Mouse (Mus musculus) embryonic fibroblast, embryonic 13.5 days (primary cell): Measurements from ENCODE around the gene Glrx3. TPM values are rescaled to one million over a fixed set of nuclear protein-coding genes. Genes with fewer than 3 reads are reported as not detected.
"Not testable (repeated sequence)": the region's sequence is repeated elsewhere in the genome, so short reads cannot be mapped to it uniquely, and the experiment has no call there.

Source experiments
- H3K27ac ChIP-seq: 2 replicates; pipeline ENCODE4 v1.5.1; 2012; ENCODE audit warnings: low read length, control low read depth, inconsistent platforms; ENCODE audit not compliant: insufficient read depth
- H3K4me1 ChIP-seq: 2 replicates; pipeline ENCODE4 v1.6.1; 2011; ENCODE audit warnings: low read length; ENCODE audit not compliant: control insufficient read depth, insufficient read depth
- H3K4me3 ChIP-seq: 2 replicates; pipeline ENCODE4 v1.5.1; 2011; ENCODE audit warnings: mild to moderate bottlenecking, control low read depth, low read length; ENCODE audit not compliant: insufficient read depth
- CTCF ChIP-seq: IDR thresholded peaks from 2 replicates; pipeline ENCODE4 v1.5.1; 2011; ENCODE audit warnings: mild to moderate bottlenecking, control low read depth, low read length, moderate library complexity, borderline replicate concordance; ENCODE audit not compliant: insufficient read depth
- POLR2A ChIP-seq: IDR thresholded peaks from 2 replicates; pipeline ENCODE4 v1.6.1; 2011; ENCODE audit warnings: low read depth, mild to moderate bottlenecking, control low read depth, low read length, moderate library complexity
- polyA plus RNA-seq: library from polyadenylated mRNA; stranded (reverse); fragments of >200 nt; gene quantifications from 2 replicates; pipeline ENCODE4 v1.2.4, GENCODE M21; 2011; ENCODE audit warnings: low read depth; ENCODE audit not compliant: missing spikeins, insufficient read length

The Glrx3 gene
- polyA plus RNA-seq, 1 experiment: 300 TPM

DNA sequence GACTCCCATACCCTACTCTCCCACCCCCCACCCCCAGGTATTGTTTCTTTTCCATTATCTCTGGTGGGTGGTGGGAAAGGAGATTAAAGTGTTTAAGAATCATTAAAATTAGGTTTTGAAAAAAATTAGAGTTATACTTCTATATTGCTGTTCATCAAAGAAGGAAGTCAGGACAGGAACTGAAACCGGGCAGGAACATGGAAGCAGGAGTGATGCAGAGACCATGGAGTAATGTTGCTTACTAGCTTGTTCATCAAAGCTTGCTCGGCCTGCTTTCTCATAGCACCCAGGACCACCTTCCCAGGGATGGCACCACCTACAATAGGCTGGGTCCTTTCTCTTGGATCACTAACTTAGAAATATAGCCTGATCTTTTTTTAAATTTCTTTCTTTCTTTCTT lies 16.9 kb upstream of the Glrx3 start:
- Histone ChIP-seq H3K4me3 (no peak overlapping the region), H3K4me1 (no peaks in the 10 kb centered on the region), H3K27ac (no peak overlapping the region)
- no peak for TF ChIP-seq POLR2A
- no peak for TF ChIP-seq CTCF

DNA sequence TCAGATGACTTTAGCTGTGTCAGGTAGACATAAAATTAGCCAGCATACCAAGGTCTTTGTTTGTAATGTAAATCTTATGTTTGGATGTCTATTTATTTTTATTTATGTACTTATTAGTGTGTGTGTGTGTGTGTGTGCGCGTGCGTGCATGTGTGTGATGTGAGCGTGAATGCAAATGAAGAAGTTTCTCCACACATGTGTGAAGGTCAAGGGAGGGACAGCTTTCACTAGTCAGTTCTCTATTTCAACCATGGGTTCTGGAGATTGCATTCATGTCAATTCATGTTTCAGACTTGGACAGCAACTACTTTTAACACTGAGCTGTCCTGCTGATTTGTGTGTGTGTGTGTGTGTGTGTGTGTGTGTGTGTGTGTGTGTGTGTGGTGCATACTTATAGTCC lies 16.2 kb upstream of the Glrx3 start:
- TF ChIP-seq CTCF (no peak), POLR2A (no peak)
- H3K4me1 ChIP-seq: no peaks in the 10 kb centered on the region
- no peak overlapping the region for H3K27ac ChIP-seq
- no peak overlapping the region for H3K4me3 ChIP-seq

DNA sequence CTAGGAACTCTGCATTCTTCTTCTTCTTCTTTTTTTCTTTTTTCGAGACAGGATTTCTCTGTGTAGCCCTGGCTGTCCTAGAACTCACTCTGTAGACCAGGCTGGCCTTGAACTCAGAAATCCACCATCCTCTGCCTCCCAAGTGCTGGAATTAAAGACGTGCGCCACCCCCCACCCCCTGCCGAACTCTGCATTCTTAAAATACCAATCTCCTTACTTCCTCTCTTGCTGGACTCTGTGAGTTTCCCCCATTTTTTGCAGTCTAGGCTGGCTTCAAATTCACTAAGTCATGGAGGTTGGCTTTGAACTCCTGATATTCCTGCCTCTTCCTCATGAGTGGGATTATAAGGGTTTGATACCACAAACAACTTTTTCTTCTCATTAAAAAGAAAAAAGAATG lies 10.7 kb upstream of the Glrx3 start:
- no peaks in the 10 kb centered on the region for H3K4me1 ChIP-seq
- TF ChIP-seq CTCF: no peak
- TF ChIP-seq POLR2A: no peak
- H3K27ac ChIP-seq: no peak overlapping the region
- no peak overlapping the region for H3K4me3 ChIP-seq

DNA sequence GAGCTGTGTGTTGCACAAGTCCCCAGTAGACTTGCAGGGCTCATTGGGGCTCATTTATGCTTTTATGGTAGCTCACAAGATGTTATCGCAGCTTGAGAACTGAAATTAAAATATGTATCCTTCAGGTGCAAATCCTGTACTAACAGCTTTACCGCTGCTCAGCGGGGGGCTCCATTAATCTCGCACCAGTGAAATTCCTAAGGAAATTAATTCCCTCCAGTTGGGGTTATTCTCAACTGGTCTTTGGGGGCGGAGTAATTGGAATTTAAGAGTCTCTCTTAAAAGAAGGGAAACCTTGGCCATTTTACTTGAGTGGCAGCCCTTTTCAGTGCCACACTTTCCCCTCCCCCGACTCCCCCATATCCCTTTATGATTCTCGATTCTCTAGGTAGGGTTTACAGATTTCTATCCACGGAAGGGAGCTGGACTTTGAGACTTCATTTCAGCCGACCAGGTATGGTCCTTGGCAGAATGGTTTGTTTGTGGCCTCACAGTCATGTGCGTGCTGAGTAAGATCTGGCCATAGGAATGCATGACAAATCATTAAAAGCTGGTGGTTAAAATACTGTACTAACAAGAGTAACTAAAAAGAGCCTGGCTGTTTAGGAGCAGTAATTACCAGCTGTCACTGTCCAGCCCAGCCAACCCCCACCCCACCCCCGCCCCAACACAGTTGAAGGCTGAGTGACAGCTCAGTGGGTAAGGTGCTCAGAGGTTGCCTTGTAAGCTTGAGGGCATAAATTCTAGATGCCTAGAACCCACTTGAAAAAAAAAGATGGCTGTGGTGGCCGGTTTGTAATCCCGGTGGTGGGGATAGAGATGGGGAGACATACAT lies 5.4 kb upstream of the Glrx3 start:
- H3K27ac ChIP-seq: no peak overlapping the region
- no peak overlapping the region for H3K4me3 ChIP-seq
- H3K4me1 ChIP-seq: no peaks in the 10 kb centered on the region
- TF ChIP-seq CTCF (no peak), POLR2A (no peak)

DNA sequence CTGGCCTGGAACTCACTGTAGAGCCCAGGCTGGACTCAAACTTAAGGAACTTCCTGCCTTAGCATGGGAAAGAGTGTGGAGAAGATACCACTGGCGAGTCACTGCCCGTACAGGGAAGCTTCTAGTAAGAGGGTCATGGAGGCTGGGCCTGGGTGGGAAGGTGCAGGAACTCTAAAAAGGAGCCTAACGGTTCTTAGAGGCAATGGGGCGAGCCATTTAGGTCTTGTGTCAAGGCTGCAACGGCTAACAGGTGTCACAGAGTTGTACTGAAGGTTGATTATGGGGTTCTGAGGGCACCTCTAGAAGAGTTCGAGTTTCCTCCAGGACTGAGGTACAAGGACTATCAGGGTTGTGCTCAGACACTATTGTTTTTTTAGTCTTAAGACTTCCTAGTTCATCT lies 513 bp upstream of the Glrx3 start:
- no peak for TF ChIP-seq POLR2A
- Histone ChIP-seq H3K27ac (no peak overlapping the region), H3K4me3 (no peak overlapping the region), H3K4me1 (no peaks in the 10 kb centered on the region)

DNA sequence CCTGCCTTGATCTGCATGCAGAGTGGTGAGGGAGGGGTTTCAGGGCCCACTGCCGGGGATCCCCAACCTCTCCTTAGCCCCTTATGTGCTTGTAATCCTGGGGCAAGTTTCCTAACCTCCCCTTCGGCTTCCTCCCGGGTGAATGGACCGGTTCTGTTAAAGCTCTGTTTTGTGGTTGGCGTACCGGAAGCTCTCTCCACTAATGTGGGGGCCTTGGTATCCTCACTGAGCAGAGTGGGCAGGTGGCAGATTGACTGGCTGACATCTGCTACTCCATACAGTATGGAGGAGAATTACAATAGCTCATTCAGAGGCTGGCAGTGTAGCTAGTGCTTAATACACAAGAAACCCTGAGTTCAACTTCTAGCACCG lies 751 bp downstream of the Glrx3 start:
- Histone ChIP-seq H3K4me1 (no peaks in the 10 kb centered on the region), H3K27ac (peak overlapping the region; percentile 74), H3K4me3 (peak overlapping the region; percentile 78)
- no peak for TF ChIP-seq CTCF
- no peak for TF ChIP-seq POLR2A

DNA sequence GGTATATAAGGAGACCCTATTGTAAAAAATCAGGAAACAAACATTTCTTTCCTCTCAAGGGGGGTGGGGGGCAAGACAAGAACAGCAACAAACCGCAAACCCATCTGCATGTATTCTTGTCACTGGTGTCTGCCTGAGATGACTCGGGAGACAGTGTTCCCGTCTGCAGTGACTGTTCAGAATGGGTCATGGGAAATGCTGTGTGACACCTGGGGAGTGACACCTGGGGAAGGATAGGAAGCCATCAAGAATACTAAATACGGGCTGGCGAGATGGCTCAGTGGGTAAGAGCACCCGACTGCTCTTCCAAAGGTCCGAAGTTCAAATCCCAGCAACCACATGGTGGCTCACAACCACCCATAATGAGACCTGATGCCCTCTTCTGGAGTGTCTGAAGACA lies 1.5 kb downstream of the Glrx3 start:
- Histone ChIP-seq H3K27ac (peak overlapping the region; percentile 74), H3K4me3 (peak overlapping the region; percentile 78)
- not testable (repeated sequence) for H3K4me1 ChIP-seq

DNA sequence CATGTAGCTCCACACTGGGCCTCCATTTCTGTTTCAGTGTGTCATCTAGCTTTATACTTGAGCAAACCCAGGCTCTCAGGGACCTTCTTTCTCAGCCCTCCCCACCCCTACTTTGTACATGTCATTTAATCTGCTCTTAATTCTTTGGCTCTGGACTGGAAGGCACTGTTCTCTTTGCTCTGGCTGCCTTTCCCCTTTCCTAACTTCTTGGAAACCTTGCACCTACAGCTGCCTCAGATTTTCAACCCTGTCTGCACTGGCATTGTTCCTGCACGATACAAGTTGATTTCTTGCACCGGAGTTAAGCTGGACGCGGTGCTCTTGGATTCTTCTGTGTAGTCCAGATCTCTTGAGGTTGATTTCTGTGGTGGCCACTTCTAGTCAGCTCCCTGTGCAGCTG lies 5.5 kb downstream of the Glrx3 start:
- Histone ChIP-seq H3K4me1 (no peaks in the 10 kb centered on the region), H3K27ac (no peak overlapping the region), H3K4me3 (no peak overlapping the region)
- TF ChIP-seq CTCF: no peak
- TF ChIP-seq POLR2A: no peak

DNA sequence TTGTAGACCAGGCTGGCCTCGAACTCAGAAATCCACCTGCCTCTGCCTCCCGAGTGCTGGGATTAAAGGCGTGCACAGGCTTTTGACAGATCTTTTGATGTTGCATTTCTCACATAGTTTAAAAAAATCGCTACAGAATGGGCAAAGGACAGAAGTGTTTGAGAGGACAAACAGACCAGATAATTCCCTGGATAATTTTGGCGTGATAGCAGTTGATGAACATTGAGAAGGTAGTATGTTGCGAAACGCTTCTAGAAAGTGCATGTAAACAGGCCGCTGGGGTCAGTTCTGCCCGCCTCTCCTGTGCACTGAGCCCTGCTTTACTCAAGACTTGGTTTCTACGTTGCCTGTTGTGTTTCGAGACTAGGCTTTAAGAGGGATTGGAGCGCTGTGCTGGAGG lies 7.9 kb downstream of the Glrx3 start:
- TF ChIP-seq POLR2A (no peak), CTCF (no peak)
- H3K4me1 ChIP-seq: no peaks in the 10 kb centered on the region
- H3K27ac ChIP-seq: no peak overlapping the region
- H3K4me3 ChIP-seq: no peak overlapping the region

DNA sequence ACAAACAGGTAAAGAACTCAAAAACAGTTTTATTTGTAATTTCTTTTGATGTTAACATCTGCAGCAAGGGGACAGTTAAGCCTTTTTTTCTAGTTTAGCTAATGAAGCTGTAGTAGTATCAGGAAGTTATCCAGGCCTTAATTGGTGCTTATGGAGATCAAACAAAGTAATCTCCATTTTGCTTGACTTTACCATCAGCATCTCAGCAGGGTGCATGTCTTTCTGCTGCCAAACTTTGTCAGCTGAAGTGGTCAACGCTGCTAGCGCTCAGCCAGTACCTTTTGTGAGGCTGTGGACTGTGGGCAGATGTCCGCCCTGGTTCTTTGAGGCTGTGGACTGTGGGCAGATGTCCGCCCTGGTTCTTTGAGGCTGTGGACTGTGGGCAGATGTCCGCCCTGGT lies 24.0 kb downstream of the Glrx3 start:
- no peak for TF ChIP-seq POLR2A
- TF ChIP-seq CTCF: no peak
- Histone ChIP-seq H3K4me1 (no peaks in the 10 kb centered on the region), H3K4me3 (no peak overlapping the region), H3K27ac (no peak overlapping the region)

DNA sequence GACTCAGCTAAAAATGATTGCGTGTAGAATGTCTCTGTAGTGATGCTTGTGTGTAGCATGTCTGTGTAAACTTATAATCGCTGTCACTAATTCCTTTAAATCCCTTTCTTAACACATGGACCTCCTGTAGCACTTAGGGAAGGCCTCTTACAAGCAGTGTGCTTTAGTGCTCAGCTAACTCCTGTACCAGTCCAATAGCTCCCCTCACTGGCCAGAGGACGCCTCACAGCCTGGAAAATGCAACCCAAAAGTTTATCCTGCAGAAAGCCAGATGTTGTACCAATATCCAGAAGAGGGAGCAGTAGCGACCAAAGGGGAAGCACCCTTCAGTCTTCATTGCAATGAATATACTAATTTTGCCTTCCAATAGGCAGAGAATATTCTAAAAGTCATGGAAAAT lies 30.8 kb downstream of the Glrx3 start:
- TF ChIP-seq CTCF: peak; percentile 4; the same call in 1 of the 2 replicates
- no peak for TF ChIP-seq POLR2A
- Histone ChIP-seq H3K4me1 (no peaks in the 10 kb centered on the region), H3K4me3 (no peak overlapping the region), H3K27ac (no peak overlapping the region)
